Mouse (Mus musculus) heart, postnatal 25 days (tissue): ENCODE data around the gene Cacnb4. TPM values are rescaled to one million over a fixed set of nuclear protein-coding genes. Genes with fewer than 3 reads are reported as not detected.

ENCODE experiments used
- DNase-seq: peaks from one replicate; pipeline ENCODE4 v3.0.0; 2022; ENCODE audit warnings: low spot score
- intact Hi-C: fragments of 180-260 bp; cut with DNase I; formaldehyde crosslinking; loops from one replicate; pipeline ENCODE4 v1.15.1; 2025
- total RNA-seq, 2 experiments: library from RNA; stranded (reverse); gene quantifications; 2 replicates each; pipeline ENCODE4 v1.2.3; 2021

The Cacnb4 gene
- total RNA-seq, 2 experiments from 2014 or later = 0.36 to 1.2 TPM

DNA sequence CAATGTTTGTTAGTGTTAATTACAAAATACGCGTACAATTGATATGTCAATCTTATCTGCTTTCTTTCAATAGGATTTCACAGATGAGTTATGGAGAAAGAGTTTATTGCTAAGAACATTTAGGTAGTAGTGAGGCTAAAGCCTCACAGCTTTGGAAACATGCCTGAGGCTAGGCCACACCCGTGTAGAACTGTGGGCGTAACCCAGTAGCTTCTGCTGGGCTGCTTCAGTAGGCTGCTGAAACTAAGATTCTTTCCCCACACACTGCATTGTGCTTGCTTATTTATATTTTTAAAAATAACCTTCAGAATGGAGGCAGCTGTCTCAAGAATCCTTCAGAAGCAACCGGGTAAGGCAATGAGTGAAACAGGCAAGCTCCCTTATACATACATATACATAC, 282.1 kb downstream of the Cacnb4 start:
- intact Hi-C loops = no loop called here
- DNase-seq = no peak

DNA sequence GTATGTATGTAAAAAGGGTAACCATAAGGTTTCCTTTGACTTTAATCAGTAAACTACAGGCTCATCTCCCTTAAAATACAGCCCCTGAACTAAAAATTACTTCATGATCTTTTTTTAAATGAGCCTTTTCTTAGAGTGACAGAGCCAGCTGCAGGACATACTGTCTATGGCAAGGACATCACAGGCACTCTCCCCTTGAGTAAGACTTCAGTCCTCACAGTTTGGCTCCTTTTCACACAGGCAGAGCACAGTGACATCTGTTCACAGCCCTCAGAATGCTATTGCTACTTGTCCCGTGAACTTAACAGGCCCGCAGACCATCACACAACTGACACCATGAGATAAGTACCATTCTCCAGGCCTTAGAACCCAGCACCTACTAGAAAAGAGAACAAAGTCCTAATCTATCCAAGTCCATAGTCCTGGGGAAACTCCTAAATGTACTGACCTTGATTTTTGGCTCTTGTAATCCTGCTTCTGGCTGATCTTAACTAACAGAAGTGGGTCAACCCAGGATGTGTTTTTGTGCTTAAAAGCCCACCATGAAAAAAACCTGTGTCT, 286.1 kb downstream of the Cacnb4 start:
- intact Hi-C loops = no loop called here
- no peak for DNase-seq

DNA sequence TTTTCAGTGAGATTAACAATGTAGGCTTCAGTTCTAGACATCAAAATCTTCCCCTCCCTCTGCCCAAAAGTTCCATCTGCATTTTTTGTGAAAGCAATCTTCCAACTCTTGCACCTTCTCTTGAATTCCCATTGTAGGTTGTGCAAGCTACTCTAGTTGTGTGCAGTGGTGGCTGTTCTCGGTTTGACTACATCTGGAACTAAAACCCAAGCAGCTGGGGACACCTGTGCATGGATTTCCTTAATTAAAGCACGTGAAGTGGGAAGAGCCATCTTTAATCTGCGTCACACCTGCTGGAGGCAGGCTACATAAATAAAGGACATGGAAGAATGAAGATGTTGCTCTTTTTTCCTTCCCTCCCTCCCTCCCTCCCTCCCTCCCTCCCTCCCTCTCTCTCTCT, 286.7 kb downstream of the Cacnb4 start:
- DNase-seq = no peak
- intact Hi-C loops = no loop called here

DNA sequence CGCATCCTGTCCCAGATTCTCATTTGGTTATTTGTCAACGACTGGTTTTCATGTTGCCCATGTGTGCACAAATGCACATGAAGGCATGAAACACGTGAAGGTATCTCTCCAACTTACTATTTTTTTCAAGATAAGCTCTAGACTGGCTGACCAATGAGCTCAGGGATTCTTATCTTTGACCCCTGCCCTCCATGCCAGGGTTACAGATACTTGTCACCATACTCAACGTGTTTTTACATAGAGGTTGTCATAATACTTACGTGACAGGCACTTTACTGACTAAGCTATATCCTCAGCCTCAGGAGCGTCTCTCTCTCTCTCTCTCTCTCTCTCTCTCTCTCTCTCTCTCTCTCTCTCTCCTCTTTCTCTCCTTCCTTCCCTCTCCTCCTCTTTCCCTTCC, 290.2 kb downstream of the Cacnb4 start:
- intact Hi-C loops = no loop called here
- DNase-seq = no peak

DNA sequence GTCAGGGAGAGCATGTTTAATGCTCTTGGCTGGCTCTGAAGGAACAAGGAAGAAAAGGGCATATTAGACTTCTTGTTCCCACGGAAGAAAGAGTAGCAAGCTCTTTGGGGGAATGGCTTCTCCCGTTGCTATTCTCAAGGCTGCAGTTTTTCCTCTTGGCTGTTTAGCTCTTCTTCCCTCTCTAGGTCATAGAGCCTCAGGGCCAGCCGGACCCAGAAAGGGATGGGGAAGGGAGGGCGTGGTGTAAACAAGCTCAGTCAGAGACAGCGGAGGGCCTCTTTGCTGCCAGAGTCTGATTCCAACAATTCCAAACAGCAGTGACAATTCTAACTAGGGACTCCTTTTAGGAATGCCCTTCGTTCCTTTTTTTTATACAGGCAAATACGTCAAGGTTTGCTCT, 290.6 kb downstream of the Cacnb4 start:
- DNase-seq = no peak
- intact Hi-C loops = no loop called here

DNA sequence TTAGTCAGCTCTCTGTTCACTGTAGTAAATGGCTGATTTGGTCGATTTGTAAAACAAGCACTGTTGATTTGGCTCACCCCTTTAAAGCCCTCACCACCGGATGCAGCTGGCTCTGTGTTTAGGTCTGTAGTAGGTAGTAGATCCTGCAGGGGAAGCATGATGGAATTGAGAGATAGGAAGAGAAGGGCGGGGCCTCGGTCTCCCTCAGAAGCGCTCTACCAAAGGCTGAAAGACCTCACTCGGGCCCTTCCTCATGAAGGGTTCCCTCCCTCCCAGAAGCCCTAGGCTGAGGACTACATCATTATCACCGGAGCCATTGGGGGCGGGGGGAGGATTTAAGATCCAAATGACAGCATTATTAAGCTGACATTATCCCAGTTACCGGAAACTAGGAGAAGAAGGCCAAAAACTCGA, 297.8 kb downstream of the Cacnb4 start:
- no peak for DNase-seq
- intact Hi-C loops = no loop called here

DNA sequence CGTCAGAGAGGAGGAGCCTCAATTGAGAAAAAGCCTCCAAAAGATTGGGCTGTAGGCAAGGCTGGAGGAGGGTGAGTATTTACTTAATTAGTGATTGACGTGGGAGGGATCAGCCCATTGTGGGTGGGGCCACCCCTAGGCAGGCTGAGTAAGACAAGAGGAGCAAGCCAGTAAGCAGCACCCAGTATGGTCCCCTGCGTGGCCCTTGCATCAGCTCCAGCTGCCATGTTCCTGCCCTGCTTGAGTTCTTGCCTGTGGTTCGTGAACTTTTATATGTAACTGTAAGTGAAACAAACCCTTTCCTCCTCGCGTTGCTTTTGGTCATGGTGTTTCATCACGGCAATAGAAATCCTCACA, 298.2 kb downstream of the Cacnb4 start, which contains the start of gene Neb:
TSS of gene Neb (minus strand) at position 27 of the 357 bp plus-strand sequence.
- no peak for DNase-seq
- intact Hi-C loops = no loop called here

Other genes starting within 250 kb of the Cacnb4 start
- 10 to 100 TPM; 18.8 to 19.9 TPM for gene Stam2, start 65.5 kb upstream of the Cacnb4 start, total RNA-seq
- 1 to 10 TPM; 5.7 to 7.2 TPM for gene Fmnl2, start 181.0 kb upstream of the Cacnb4 start, total RNA-seq